Mouse (Mus musculus): ENCODE results near the gene Pak1.

The Pak1 gene

DNA sequence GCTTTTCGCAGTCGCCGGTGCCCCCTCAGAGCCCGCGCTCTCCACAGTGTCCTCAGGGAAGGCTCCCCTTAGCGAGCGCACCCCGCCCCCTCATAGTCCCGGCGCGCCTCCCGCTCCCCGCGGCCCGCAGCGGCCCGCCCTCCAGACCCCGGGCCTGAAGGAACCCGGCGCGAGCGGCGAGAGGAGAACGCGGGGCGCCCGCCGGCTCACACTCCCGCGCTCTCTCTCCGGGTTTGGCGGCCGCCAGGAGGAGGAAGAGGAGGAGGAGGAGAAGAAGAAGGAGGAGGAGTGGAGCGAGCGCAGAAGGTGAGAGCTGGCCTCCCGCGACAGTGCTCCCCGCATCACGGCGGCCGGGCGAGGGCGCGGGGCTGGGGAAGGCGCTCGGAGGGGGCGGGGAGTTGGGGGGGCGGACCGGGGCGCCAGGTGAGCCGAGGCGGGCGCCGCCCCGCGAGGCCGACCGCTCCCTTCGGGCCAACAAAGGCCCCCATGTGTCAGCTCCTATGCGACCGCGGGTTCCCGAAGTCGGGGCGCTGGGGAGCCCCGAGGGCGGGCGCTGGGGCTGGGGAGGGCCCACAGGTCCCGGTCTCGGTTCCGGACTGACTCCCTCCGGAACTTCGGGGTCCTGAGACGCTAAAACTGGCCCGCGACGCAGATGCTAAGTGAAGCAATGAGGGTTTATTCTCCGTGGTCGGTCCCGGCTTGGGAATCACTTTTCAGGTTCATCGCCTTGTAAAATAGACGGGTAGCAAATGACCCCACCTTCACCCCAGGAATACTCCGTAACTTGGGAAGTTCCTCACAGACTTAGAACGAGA is 535 bp downstream of the Pak1 start:
- TF ChIP-seq NANOG (IDR thresholded peaks at IDR 0.05; ENCODE audit: borderline replicate concordance, low read length) (no peak), CTCF (conservative IDR thresholded peaks at IDR 0.05; ENCODE audit: low read length) (no peak), POU5F1 (IDR thresholded peaks at IDR 0.05; ENCODE audit: borderline replicate concordance, low read length) (no peak)
- H3K36me3 ChIP-seq (ENCODE audit: insufficient read depth, low read length) = no peaks in the 10 kb centered on the region

DNA sequence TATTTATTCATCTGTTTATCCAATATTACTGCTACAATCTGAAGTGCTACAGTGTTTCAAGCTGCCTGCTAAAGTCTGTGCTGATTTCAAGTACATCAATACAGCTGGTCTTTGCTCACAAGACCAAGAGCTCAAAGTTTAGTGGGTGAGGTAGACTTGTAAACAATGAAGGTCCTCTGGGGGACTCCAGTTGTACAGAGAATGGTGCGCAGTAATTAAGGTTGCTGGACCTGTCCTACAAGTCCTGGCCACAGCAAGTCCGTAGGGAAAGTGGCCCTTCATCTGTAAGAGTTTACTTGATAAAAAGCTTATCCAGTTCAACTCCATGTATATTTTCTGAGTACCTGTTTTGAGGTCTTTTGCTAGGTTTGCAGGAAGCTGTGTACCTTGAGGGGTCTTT is 1.9 kb downstream of the Pak1 start:
- H3K27me3 ChIP-seq (ENCODE audit: insufficient read depth, low read length) = no peaks in the 10 kb centered on the region
- peak overlapping the region; percentile 95 for H3K4me3 ChIP-seq (replicated peaks; ENCODE audit: low read length)
- TF ChIP-seq POU5F1 (IDR thresholded peaks at IDR 0.05; ENCODE audit: borderline replicate concordance, low read length) (no peak), NANOG (IDR thresholded peaks at IDR 0.05; ENCODE audit: borderline replicate concordance, low read length) (no peak), CTCF (conservative IDR thresholded peaks at IDR 0.05; ENCODE audit: low read length) (no peak)
- peaks cover 49% of the 10 kb centered on the region for H3K4me1 ChIP-seq (replicated peaks; ENCODE audit: low read depth, low read length)
- H3K36me3 ChIP-seq (ENCODE audit: insufficient read depth, low read length) = no peaks in the 10 kb centered on the region
- no peaks in the 10 kb centered on the region for H3K9me3 ChIP-seq (ENCODE audit: low read length)

More for the DNA sequence above, 535 bp downstream of the Pak1 start:
- Histone ChIP-seq H3K4me1 (replicated peaks; ENCODE audit: low read depth, low read length) (peaks cover 56% of the 10 kb centered on the region), H3K4me3 (replicated peaks; ENCODE audit: low read length) (peak overlapping the region; percentile 95), H3K27me3 (ENCODE audit: insufficient read depth, low read length) (no peaks in the 10 kb centered on the region), H3K9me3 (ENCODE audit: low read length) (no peaks in the 10 kb centered on the region)

DNA sequence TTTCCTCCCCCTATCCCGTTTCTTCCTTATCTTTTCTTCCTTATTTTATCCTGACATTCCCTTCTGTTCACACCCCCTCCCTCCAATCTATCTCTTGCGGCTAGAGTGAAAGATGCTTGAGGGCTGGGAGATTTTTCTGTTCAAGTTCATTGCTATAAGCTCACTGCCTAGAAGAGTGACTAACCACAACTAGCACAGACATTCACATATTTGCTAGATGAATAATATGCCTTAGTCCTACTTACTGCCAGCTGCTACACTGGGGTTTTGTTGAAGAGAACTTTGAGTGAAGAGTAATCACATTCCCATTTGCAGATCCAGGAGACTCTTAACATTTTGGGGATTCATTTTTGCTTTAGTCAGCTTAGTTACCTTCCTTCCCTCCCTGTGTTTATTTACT is 4.0 kb downstream of the Pak1 start:
- Histone ChIP-seq H3K4me3 (replicated peaks; ENCODE audit: low read length) (no peak overlapping the region), H3K36me3 (ENCODE audit: insufficient read depth, low read length) (no peaks in the 10 kb centered on the region)
- TF ChIP-seq POU5F1 (IDR thresholded peaks at IDR 0.05; ENCODE audit: borderline replicate concordance, low read length) (no peak), CTCF (conservative IDR thresholded peaks at IDR 0.05; ENCODE audit: low read length) (no peak), NANOG (IDR thresholded peaks at IDR 0.05; ENCODE audit: borderline replicate concordance, low read length) (no peak)

DNA sequence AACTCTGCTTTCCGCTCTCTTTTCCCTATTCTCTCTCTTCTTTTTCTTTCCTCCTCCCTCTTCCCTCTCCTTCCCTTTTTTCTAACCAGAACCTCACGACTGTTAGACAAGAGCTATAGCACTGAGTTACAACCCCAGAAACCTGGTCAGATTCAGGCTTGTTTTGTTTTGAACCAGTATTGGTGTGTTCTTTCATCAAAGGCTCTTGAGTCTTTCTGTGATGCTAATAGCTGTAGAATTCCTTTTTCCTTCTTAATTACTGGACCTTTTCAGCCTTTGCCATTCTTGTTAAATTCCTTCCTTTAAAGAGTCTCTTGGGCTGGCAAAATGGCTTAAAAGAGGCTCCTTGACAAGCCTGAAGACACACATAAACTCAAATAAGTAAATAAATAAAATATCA is 14.8 kb downstream of the Pak1 start:
- H3K27me3 ChIP-seq (ENCODE audit: insufficient read depth, low read length) = no peaks in the 10 kb centered on the region
- peaks cover 11% of the 10 kb centered on the region for H3K36me3 ChIP-seq (ENCODE audit: insufficient read depth, low read length)
- TF ChIP-seq POU5F1 (IDR thresholded peaks at IDR 0.05; ENCODE audit: borderline replicate concordance, low read length) (no peak), CTCF (conservative IDR thresholded peaks at IDR 0.05; ENCODE audit: low read length) (no peak), NANOG (IDR thresholded peaks at IDR 0.05; ENCODE audit: borderline replicate concordance, low read length) (no peak; the same call in 1 of the 2 replicates)
- no peak overlapping the region for H3K4me3 ChIP-seq (replicated peaks; ENCODE audit: low read length)
- H3K4me1 ChIP-seq (replicated peaks; ENCODE audit: low read depth, low read length) = peaks cover 60% of the 10 kb centered on the region
- H3K9me3 ChIP-seq (ENCODE audit: low read length) = peaks cover 19% of the 10 kb centered on the region

More for the DNA sequence above, 4.0 kb downstream of the Pak1 start:
- peaks cover 46% of the 10 kb centered on the region for H3K4me1 ChIP-seq (replicated peaks; ENCODE audit: low read depth, low read length)
- no peaks in the 10 kb centered on the region for H3K27me3 ChIP-seq (ENCODE audit: insufficient read depth, low read length)
- no peaks in the 10 kb centered on the region for H3K9me3 ChIP-seq (ENCODE audit: low read length)

DNA sequence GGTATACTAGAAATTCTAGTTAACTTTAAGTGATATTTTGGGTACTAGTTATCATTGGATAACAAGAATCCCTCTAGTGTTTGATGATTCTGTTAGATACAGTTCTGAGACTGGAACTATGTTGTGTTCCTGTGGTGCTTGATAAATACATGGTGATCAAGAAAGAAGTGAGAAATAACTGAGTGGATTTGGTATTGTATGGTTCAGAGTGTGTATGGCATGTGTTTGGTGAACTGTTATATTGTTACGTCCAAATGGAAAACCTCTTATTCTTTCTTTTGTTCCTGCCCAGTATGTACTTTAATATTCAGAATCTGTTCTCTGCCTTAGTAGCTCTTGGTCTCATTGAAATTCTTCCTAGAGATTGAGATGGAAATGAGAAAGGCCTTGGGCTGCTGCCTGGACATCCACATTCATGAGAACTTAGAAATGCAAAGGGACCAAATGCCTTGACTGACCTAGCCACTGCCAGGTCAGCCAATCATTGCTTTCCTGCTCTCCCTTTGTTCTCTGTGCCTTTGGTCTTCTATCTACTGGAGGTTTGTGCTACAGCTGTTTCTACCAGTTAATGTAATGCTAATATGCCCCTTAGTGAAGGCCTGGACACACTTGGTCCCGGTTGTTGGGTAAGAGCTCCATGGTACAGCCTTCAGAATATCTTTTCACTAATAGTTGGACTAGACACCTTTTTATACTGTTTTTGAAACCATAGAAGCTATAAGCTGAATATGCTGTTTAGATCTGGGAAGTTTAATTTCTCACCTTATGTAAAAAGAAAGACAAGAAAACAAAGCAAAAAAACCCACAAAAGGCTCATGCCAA is 16.1 kb downstream of the Pak1 start:
- H3K4me3 ChIP-seq (replicated peaks; ENCODE audit: low read length) = no peak overlapping the region
- peaks cover 19% of the 10 kb centered on the region for H3K9me3 ChIP-seq (ENCODE audit: low read length)
- H3K27me3 ChIP-seq (ENCODE audit: insufficient read depth, low read length) = no peaks in the 10 kb centered on the region
- TF ChIP-seq POU5F1 (IDR thresholded peaks at IDR 0.05; ENCODE audit: borderline replicate concordance, low read length) = no peak
- peaks cover 62% of the 10 kb centered on the region for H3K4me1 ChIP-seq (replicated peaks; ENCODE audit: low read depth, low read length)
- peaks cover 11% of the 10 kb centered on the region for H3K36me3 ChIP-seq (ENCODE audit: insufficient read depth, low read length)

DNA sequence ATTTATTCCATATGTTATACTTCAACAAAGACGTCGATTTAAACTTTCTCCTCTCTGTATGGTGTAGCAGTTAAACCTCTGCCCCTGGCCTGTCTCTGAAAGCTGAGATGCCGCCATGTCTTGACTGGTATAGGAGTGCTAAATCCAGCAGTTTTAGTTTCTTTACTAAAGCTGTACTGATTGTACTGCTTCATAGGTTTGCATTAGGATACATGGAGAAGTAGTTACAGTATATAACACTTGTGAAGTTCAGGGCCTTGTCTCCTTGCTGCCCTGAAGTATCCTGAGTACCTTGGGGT is 16.7 kb downstream of the Pak1 start:
- Histone ChIP-seq H3K36me3 (ENCODE audit: insufficient read depth, low read length) (peaks cover 11% of the 10 kb centered on the region), H3K4me3 (replicated peaks; ENCODE audit: low read length) (no peak overlapping the region), H3K9me3 (ENCODE audit: low read length) (peaks cover 19% of the 10 kb centered on the region), H3K27me3 (ENCODE audit: insufficient read depth, low read length) (no peaks in the 10 kb centered on the region), H3K4me1 (replicated peaks; ENCODE audit: low read depth, low read length) (peaks cover 59% of the 10 kb centered on the region)
- TF ChIP-seq CTCF (conservative IDR thresholded peaks at IDR 0.05; ENCODE audit: low read length) = no peak
- TF ChIP-seq NANOG (IDR thresholded peaks at IDR 0.05; ENCODE audit: borderline replicate concordance, low read length) = no peak
- TF ChIP-seq POU5F1 (IDR thresholded peaks at IDR 0.05; ENCODE audit: borderline replicate concordance, low read length) = no peak

DNA sequence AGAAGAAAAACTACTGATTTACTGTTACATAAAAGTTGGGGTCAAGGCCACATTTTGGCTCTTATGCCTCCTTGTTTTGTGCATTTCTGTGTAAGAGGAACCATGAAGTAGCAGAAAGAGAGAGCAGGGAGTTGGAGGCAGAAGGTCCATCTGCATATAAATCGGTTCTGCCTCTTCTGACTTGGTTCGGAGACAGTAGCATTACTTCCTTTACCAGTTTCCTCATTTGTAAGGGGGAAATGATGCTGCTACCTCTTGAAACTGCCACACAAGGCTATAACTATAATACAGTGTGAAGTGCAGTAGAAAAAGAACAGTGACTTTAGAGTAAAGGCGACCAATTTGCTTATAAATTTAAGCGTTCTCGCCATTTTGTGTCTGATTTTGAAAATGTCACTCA is 21.0 kb downstream of the Pak1 start:
- peaks cover 46% of the 10 kb centered on the region for H3K4me1 ChIP-seq (replicated peaks; ENCODE audit: low read depth, low read length)
- H3K27me3 ChIP-seq (ENCODE audit: insufficient read depth, low read length) = no peaks in the 10 kb centered on the region
- no peak for TF ChIP-seq NANOG (IDR thresholded peaks at IDR 0.05; ENCODE audit: borderline replicate concordance, low read length)
- TF ChIP-seq CTCF (conservative IDR thresholded peaks at IDR 0.05; ENCODE audit: low read length) = no peak
- TF ChIP-seq POU5F1 (IDR thresholded peaks at IDR 0.05; ENCODE audit: borderline replicate concordance, low read length) = no peak
- no peaks in the 10 kb centered on the region for H3K9me3 ChIP-seq (ENCODE audit: low read length)
- H3K4me3 ChIP-seq (replicated peaks; ENCODE audit: low read length) = no peak overlapping the region
- no peaks in the 10 kb centered on the region for H3K36me3 ChIP-seq (ENCODE audit: insufficient read depth, low read length)

DNA sequence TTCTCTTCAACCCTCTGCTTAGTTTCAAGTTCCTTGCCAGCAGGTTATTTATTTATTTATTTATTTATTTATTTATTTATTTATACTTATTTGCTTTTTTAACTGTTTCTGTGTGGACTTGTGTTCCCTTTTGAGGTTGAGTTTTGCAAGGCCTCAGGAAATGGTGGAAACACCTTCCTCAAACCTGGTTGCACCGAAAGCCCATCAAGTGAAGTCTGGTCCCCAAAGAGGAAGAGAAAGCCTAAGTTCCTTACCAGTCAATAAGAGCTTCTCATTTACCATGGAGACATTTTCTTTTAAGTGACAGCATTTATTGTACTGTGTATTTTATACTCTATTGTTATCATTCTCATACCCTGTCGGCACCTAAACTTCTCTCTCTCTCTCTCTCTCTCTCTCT is 33.5 kb downstream of the Pak1 start:
- no peaks in the 10 kb centered on the region for H3K27me3 ChIP-seq (ENCODE audit: insufficient read depth, low read length)
- no peak for TF ChIP-seq CTCF (conservative IDR thresholded peaks at IDR 0.05; ENCODE audit: low read length)
- no peak for TF ChIP-seq POU5F1 (IDR thresholded peaks at IDR 0.05; ENCODE audit: borderline replicate concordance, low read length)
- no peak for TF ChIP-seq NANOG (IDR thresholded peaks at IDR 0.05; ENCODE audit: borderline replicate concordance, low read length)
- peaks cover 16% of the 10 kb centered on the region for H3K9me3 ChIP-seq (ENCODE audit: low read length)
- H3K4me1 ChIP-seq (replicated peaks; ENCODE audit: low read depth, low read length) = no peaks in the 10 kb centered on the region
- H3K36me3 ChIP-seq (ENCODE audit: insufficient read depth, low read length) = no peaks in the 10 kb centered on the region
- H3K4me3 ChIP-seq (replicated peaks; ENCODE audit: low read length) = no peak overlapping the region

Data from E14TG2a.4 (cell line).